Mouse (Mus musculus) lung, postnatal 0 days (tissue): ENCODE measurements around the gene Cenpo.

Experiments
- CTCF ChIP-seq: IDR thresholded peaks from 2 replicates; pipeline ENCODE4 v1.5.1; 2016; ENCODE audit warnings: antibody characterized with exemption, mild to moderate bottlenecking
- EP300 ChIP-seq: IDR thresholded peaks from 2 replicates; pipeline ENCODE4 v1.6.1; 2016; ENCODE audit warnings: antibody characterized with exemption, mild to moderate bottlenecking, control low read depth

- TF ChIP-seq EP300 (no peak), CTCF (peak; percentile 80)
These were observed 25.5 kb downstream of the Cenpo start for GRCm38 (mm10) chr12:4208405-4209133.
